Mouse (Mus musculus) C2C12 (cell line): ENCODE measurements around the gene Tmem243. TPM values are rescaled to one million over a fixed set of nuclear protein-coding genes. Genes with fewer than 3 reads are reported as not detected.

ENCODE experiments used
- H3K27me3 ChIP-seq: one replicate; pipeline ENCODE4 v1.6.1; 2011; ENCODE audit not compliant: control insufficient read depth, insufficient read depth, insufficient read length
- H3K36me3 ChIP-seq: one replicate; pipeline ENCODE4 v1.6.1; 2011; ENCODE audit not compliant: control insufficient read depth, insufficient read depth
- H3K4me3 ChIP-seq: one replicate; pipeline ENCODE4 v1.5.1; 2011; ENCODE audit warnings: mild to moderate bottlenecking, control low read depth; ENCODE audit not compliant: poor library complexity, insufficient read depth, severe bottlenecking
- H3K79me2 ChIP-seq: one replicate; pipeline ENCODE4 v1.6.1; 2011; ENCODE audit not compliant: control insufficient read depth, insufficient read depth
- H3K79me3 ChIP-seq: one replicate; pipeline ENCODE4 v1.6.1; 2011; ENCODE audit warnings: low read depth, control low read depth
- H3ac ChIP-seq: one replicate; pipeline ENCODE3; 2011; ENCODE audit warnings: low read depth; ENCODE audit not compliant: control insufficient read depth, insufficient read length
- CEBPB ChIP-seq: IDR thresholded peaks from one replicate; pipeline ENCODE4 v1.6.1; 2011; ENCODE audit warnings: low read depth, mild to moderate bottlenecking, control low read depth, moderate library complexity
- CTCF ChIP-seq: IDR thresholded peaks from one replicate; pipeline ENCODE4 v1.5.1; 2011; ENCODE audit not compliant: control insufficient read depth, insufficient read depth, insufficient read length
- FOSL1 ChIP-seq: IDR thresholded peaks from one replicate; pipeline ENCODE4 v1.8.0; 2011; ENCODE audit warnings: mild to moderate bottlenecking, low read length; ENCODE audit not compliant: poor library complexity, insufficient read depth, severe bottlenecking
- MAX ChIP-seq: IDR thresholded peaks from one replicate; pipeline ENCODE4 v1.6.1; 2011; ENCODE audit warnings: mild to moderate bottlenecking, control low read depth
- MYOD1 ChIP-seq: IDR thresholded peaks from one replicate; pipeline ENCODE4 v1.6.1; 2011; ENCODE audit warnings: low read depth; ENCODE audit not compliant: control insufficient read depth, insufficient read length
- MYOG ChIP-seq: IDR thresholded peaks from one replicate; pipeline ENCODE4 v1.6.1; 2011; ENCODE audit not compliant: control insufficient read depth, insufficient read length; ENCODE audit errors: extremely low read depth
- USF1 ChIP-seq: IDR thresholded peaks from one replicate; pipeline ENCODE4 v1.6.1; 2011; ENCODE audit warnings: low read depth, mild to moderate bottlenecking, control low read depth, moderate library complexity
- long read RNA-seq, 2 experiments: library from polyadenylated mRNA; unstranded; transcript quantifications; one replicate each; pipeline ENCODE4 v2.0.0; 2019 to 2020
- polyA plus RNA-seq: library from polyadenylated mRNA; unstranded; fragments of >200 nt; fragmentation: generic; extraction: Trizol; gene quantifications from one replicate; pipeline ENCODE4 v1.2.1, GENCODE M21; 2012; ENCODE audit warnings: missing spikeins

The Tmem243 gene
- 5.5 TPM for polyA plus RNA-seq
- long read RNA-seq, experiment 1, partial matches to known transcripts = 0 of 2 reads
- long read RNA-seq, experiment 1, other reads (novel, unspliced or antisense) = 0 of 2 reads
- long read RNA-seq, experiment 2, full-length matches to known transcripts = 2 of 2 reads
- long read RNA-seq, experiment 2, partial matches to known transcripts = 0 of 2 reads
- long read RNA-seq, experiment 2, other reads (novel, unspliced or antisense) = 0 of 2 reads

GRCm38 (mm10) chr5:9100207-9100848 lies at the start of gene Tmem243:
Gene Tmem243 (plus strand): TSS chr5:9100668.
- H3K36me3 ChIP-seq = no peaks in the 10 kb centered on the region
- H3K79me3 ChIP-seq = no peaks in the 10 kb centered on the region
- peak within 1 kb of the TSS; percentile 66 for H3K4me3 ChIP-seq
- H3K27me3 ChIP-seq = no peaks in the 10 kb centered on the region
- no peak for TF ChIP-seq MYOG
- TF ChIP-seq FOSL1 = no peak
- TF ChIP-seq CEBPB = no peak
- TF ChIP-seq MAX = no peak
- TF ChIP-seq USF1 = no peak
- no peak for TF ChIP-seq CTCF
- TF ChIP-seq MYOD1 = no peak
- peak within 1 kb of the TSS; percentile 77 for H3ac ChIP-seq
- no peaks in the 10 kb centered on the region for H3K79me2 ChIP-seq

GRCm38 (mm10) chr5:9056020-9056660 lies 44.3 kb upstream of the Tmem243 start:
- Histone ChIP-seq H3K79me3 (no peaks in the 10 kb centered on the region), H3K36me3 (no peaks in the 10 kb centered on the region), H3K27me3 (no peaks in the 10 kb centered on the region), H3K4me3 (no peak overlapping the region), H3ac (no peak overlapping the region), H3K79me2 (no peaks in the 10 kb centered on the region)
- TF ChIP-seq CTCF (peak; percentile 35), MYOG (no peak)

- no peak overlapping the region for H3K4me3 ChIP-seq
- TF ChIP-seq FOSL1 (no peak), CEBPB (peak; percentile 4)
- H3ac ChIP-seq = no peak overlapping the region
- no peaks in the 10 kb centered on the region for H3K79me3 ChIP-seq
- no peaks in the 10 kb centered on the region for H3K27me3 ChIP-seq
- H3K79me2 ChIP-seq = no peaks in the 10 kb centered on the region
- no peaks in the 10 kb centered on the region for H3K36me3 ChIP-seq
Observed at GRCm38 (mm10) chr5:9057277-9057879, 43.1 kb upstream of the Tmem243 start.

- H3K4me3 ChIP-seq = no peak overlapping the region
- no peak overlapping the region for H3ac ChIP-seq
- no peaks in the 10 kb centered on the region for H3K79me2 ChIP-seq
Observed at GRCm38 (mm10) chr5:9059303-9060023, 41.0 kb upstream of the Tmem243 start.

GRCm38 (mm10) chr5:9060228-9060627 lies 40.2 kb upstream of the Tmem243 start:
- Histone ChIP-seq H3K27me3 (no peaks in the 10 kb centered on the region), H3ac (no peak overlapping the region), H3K79me2 (no peaks in the 10 kb centered on the region), H3K36me3 (no peaks in the 10 kb centered on the region), H3K4me3 (no peak overlapping the region), H3K79me3 (no peaks in the 10 kb centered on the region)
- TF ChIP-seq USF1 (no peak), MAX (no peak), FOSL1 (no peak), CTCF (no peak), MYOG (no peak), MYOD1 (no peak), CEBPB (no peak)

More at GRCm38 (mm10) chr5:9059303-9060023, 41.0 kb upstream of the Tmem243 start:
- Histone ChIP-seq H3K79me3 (no peaks in the 10 kb centered on the region), H3K27me3 (no peaks in the 10 kb centered on the region), H3K36me3 (no peaks in the 10 kb centered on the region)
- TF ChIP-seq CTCF (no peak), MAX (no peak), USF1 (no peak), FOSL1 (no peak), CEBPB (no peak), MYOD1 (no peak)
